Mouse (Mus musculus): ENCODE data around the gene Mcm10. TPM values are rescaled to one million over a fixed set of nuclear protein-coding genes. Genes with fewer than 3 reads are reported as not detected.

Gene Mcm10
- total RNA-seq, 1 experiment from 2014 or later: 89.8 TPM

DNA sequence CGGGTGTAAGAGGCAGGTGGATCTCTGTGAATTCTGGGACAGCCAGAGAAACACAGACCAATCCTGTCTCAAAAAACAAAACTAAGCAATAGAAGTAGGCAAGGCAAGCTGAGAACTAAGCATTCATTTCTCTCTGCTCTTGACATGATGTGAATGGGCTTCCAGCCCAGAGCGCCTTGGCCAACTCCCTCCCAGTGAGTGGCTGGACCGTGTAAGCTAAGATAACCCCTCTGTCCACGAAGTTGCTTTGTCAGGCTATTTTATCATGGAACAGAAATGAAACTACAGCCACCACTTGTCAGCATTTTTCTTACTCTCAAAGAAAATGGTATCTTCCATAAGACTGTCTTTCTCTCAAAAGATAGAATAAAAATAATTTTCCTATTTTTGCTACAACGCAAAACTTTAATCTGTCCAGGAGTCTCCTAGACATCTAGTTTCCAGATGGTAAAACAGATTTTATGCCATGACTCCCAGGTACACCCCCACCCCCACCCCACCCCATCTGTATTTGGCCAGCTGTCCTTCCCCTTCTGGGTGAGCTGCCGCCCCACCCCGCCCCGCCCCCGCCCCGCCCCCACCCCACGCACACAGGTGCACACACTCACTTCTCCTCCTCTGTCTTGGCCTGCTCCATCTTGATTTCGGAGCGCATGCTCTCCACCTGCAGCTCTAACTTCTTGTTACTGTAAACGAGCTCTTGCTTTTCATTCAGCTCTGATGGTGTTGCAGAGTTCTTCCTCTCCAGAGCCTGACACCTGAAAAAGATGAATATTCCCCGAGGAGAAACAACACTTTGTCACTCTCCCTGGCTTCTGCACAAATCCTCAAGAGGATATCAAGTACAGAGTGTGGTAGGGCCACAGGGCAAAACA, 21.2 kb upstream of the Mcm10 start:
- ATAC-seq (replicated peaks; ENCODE audit: low read depth, poor library complexity, severe bottlenecking): peak; percentile 47; the same call in 1 of the 2 replicates

DNA sequence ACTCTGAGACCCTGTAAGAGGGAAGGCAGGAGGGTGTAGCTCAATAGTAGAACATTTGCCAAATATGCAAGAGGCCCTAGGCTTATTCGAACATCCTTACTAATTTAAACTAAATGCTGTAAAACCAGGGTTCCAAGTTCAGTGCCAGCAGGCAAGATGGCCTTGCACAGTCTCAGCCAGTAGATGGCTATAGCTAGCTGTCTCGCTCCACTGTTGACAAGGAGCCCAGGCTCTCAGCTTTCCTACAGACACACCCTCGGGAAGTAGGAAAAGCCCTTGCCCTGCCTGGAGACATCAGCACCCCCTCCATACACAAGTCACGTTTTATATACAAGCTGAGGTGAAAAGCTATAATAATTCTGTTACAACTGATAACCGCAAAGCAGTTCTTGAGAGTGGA, 20.1 kb upstream of the Mcm10 start:
- ATAC-seq (replicated peaks; ENCODE audit: low read depth, poor library complexity, severe bottlenecking): no peak

DNA sequence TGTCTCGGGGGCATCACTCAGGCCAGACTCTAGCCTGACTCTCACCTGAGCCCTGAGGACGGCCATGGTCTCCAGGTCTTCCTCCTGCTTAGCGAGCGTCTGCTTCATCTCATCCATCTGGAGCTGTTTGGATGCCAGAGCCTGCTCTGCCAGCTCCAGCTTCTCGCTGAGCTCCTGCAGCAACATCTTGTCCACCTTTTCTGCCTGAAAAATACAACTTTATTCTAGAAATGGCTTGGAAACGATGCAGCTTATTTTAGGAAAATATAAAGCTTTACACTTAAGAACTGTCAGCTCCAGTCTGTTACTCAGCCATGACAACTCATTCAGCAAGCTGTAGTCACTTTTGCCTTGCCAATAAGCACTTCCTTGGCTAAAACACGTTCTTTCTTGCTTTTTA, 18.6 kb upstream of the Mcm10 start:
- ATAC-seq (replicated peaks; ENCODE audit: low read depth, poor library complexity, severe bottlenecking): no peak

DNA sequence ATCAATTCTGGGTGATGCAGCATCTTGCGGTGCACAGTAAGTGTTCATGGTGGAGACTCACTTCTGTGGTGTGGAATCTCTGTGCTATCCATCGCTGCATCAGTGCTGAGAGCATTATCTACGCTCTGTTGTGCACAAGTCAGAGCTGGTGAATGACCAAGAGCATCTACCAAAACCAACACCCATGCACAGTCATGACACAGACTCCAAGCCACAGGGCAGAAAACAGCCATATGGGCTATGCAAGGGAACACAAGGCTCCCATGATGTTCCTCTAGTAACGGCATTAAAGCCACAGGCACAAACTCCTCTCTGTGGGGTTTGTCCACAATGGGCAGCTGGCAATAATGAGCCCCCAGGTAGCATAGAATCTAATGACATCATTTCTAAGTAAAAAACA, 17.2 kb upstream of the Mcm10 start:
- no peak for ATAC-seq (replicated peaks; ENCODE audit: low read depth, poor library complexity, severe bottlenecking)

DNA sequence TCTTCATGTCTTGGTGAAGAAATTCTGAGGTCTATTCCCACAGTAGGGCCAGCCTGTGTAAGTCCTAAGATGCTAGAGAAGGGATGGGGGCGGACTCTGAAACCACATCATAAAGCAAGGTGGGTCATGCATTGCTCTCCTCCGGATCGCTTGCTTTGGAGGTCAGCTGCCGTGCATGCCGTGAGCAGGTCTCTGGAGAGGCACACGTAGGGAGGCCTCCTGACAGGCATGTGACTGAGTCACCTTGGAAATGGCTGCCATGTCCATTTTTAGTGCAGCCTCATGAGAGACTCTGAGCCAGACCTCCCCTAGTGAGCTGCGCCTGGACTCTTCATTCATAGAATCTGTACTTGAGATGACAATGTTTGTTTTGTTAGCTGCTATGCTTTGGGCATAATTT, 15.5 kb upstream of the Mcm10 start:
- ATAC-seq (replicated peaks; ENCODE audit: low read depth, poor library complexity, severe bottlenecking): no peak

DNA sequence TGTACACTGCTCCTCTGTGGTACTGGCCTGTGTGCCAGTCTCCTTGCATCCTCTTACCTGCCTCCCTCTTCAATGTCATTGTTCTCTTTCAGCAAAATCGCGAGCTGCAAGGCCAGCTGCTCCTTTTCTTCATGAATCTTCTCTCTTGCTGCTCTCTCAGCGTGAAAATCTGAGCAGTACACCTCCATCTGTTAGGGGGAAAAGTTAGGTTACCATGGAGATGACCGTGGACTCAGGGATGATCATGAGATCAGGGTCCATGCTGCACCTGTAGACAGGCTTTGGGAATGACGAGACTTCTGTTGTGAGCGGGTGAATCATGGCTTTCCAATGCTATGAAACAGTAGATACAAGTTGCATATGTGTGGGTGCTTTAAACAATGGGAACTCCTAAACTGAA, 14.5 kb upstream of the Mcm10 start:
- ATAC-seq (replicated peaks; ENCODE audit: low read depth, poor library complexity, severe bottlenecking): no peak

DNA sequence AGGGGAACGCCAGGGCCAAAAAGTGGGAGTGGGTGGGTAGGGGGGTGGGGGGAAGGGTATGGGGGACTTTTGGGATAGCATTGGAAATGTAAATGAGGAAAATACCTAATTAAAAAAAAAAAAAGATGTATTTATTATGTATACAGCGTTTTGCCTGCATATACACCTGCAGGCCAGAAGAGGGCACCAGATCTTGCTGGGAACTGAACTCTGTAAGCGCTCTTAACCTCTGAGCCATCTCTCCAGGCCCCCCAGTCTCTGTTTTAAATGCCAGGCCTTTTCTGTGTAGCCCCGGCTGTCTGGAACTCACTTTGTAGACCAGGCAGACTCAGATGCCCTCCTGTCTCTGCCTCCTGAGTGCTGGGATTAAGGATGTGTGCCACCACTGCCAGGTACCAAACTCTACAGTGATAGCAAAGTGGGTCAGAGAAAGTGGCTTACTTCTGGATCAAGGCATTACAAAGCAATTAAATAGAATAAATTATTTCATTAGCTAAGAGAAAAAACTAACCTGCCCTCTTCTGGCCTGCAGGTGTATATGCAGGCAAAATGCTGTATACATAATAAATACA, 12.7 kb upstream of the Mcm10 start:
- peak; percentile 66 for ATAC-seq (replicated peaks; ENCODE audit: low read depth, poor library complexity, severe bottlenecking)

DNA sequence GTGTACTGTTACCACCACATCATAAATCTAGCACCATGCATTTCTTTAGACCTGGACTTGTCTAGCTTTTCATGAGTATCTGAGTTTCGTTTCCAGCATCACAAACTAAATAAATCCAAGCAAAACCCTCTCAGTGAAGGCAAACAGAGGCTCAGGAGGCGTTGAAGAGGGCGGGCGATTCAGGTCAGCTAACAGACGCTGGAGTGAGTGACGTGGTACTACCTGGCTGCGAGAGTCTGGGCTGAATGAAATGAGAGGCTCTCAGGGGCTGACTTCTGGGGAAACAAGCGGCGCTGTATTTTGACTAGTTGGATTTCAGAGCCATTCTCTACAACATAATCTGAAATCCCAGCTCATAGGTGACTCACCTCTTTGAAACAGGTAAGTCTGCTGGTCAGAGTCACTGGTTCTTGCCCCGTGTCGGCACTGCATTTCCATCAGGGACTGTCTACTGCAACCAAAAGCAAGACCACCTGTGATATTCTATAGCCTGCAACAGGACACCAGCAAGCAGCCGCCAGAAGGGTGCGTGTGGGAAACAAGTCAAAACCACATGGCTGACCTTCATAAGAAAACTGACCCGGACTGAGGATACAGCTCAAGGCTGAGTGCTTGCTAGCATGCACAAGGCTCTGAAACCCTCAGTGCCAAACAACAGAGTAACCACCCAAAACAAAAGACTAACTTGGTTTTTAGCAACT, 11.3 kb upstream of the Mcm10 start:
- no peak for ATAC-seq (replicated peaks; ENCODE audit: low read depth, poor library complexity, severe bottlenecking)

DNA sequence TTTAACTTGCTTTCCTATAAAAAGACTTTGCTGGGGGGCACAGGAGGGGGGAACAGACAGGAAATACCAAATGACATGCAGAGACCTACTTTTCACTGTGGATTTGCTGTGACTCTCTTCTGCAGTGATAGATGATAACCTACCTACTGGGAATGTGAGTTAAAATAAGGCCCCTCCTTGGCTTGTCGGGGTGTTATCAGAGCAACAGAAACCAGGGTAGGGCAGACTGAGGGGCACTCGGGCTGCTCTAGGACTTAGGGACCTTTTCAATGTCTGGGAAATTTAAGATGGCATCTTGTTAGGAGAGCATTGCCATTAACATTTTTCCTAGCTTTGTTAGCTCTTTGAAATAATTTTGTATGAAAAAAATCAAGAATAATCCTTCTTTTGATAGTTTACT, 10.7 kb upstream of the Mcm10 start:
- ATAC-seq (replicated peaks; ENCODE audit: low read depth, poor library complexity, severe bottlenecking): no peak

DNA sequence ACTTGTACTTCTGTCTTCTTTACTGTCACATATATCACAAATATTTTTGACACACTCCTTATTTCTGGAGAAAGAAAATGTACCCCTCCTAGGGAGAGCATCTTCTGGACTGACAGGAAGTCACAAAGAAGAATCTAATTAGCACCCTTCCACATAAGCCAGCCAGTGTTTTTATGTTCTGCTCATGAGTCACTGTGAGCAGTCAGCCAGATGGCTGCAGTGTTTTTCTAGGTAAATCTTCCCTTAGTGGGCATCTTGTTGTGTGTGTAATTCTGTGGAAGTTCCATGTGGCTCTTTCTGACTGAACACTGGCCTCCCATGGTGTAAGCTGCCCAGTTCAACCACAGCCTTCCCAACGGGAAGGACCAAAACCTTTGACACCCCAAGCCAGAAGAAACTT, 7.1 kb upstream of the Mcm10 start:
- no peak for ATAC-seq (replicated peaks; ENCODE audit: low read depth, poor library complexity, severe bottlenecking)

DNA sequence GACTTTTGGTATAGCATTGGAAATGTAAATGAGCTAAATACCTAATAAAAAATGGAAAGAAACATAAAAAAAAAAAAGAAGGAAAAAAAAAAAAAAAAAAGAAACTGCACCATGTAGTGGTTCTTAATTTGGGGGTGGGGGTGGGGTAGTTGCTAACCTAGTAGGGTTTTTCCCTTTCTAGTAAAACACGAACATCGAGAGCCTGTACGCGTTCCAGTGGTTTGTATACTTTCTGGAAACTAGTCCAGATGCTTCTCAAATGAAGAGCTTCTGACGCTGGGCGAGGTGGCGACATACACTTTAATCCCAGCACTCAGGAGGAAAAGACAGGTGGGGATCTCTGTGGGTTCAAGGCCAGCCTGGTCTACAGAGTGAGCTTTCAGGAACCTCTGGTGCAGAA, 4.3 kb upstream of the Mcm10 start:
- ATAC-seq (replicated peaks; ENCODE audit: low read depth, poor library complexity, severe bottlenecking): no peak

DNA sequence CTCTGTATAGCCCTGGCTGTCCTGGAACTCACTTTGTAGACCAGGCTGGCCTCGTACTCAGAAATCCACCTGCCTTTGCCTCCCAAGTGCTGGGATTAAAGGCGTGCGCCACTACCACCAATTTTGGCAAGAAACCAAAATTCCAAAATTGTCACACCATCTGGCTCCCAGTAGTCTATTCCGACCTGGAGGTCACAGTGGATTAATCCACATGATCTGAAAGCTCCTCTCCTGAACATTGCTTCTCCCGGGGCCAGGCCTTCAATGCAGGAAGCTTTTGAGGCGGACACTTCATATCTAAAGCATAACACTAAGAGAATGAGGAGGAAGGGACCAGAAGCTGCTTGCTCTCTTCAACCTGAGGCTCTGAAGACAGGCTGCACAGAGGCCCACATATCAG, 2.9 kb upstream of the Mcm10 start:
- ATAC-seq (replicated peaks; ENCODE audit: low read depth, poor library complexity, severe bottlenecking): no peak

DNA sequence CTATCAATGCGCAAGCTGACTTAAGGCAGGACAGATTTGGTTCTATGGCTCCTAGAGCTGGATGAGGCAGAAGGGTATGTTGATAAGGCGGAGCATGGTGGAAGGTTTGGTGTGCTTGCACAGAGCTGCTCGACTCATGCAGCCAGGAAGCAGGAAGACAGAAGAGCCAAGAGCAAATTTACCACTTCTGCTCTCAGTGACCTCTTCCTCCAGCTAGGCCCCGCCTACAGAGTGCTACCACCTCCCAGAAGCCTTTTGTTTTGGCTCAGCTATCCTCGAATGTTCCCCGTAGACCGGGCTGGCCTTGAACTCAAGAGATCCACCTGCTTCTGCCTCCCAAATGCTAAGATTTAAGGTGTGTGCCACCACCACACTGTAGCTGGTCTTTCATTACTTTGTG, 2.0 kb upstream of the Mcm10 start:
- ATAC-seq (replicated peaks; ENCODE audit: low read depth, poor library complexity, severe bottlenecking): no peak; the same call in 1 of the 2 replicates

DNA sequence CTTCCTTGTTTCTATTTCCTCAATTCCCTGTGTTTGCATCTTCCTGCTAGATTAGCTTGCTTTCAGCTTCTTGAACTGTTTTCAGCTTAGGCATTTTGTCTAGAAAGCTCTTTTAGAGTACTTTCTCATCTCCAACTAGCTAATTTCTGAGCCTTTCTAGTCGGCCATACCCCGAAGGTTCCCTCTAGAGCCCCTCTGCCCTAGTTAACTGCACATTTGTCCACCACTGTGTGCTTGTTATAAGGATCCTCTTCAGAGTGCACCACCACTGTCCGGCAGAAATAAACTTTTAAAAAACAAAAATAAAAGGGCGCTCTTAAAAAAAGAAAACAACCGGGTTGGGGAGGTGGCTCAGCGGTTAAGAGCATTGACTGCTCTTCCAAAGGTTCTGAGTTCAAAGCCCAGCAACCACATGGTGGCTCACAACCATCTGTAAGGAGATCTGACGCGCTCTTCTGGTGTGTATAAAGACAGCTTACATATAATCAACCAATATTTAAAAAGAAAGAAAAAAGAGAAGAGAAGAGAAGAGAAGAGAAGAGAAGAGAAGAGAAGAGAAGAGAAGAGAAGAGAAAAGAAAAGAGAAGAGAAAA, 597 bp downstream of the Mcm10 start:
- ATAC-seq (replicated peaks; ENCODE audit: low read depth, poor library complexity, severe bottlenecking): no peak

DNA sequence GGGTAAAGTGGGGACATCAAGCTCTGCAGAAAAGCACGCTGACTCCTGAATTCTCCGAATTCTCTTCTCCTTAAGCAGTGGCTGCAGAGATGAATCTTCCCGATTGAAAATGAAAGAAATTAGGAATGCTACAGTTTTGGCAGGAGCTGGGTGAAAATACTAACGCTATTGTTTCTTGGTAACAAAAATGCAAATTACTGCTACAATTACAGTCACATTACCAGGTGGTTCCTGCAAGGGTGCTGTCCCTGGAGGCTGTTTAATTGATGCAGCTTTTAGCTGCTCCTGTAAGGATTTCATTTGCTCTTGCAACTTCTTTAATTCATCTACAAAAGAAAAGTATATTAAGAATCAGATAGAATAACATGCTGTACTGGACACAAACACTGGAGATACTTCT, 5.5 kb downstream of the Mcm10 start:
- no peak for ATAC-seq (replicated peaks; ENCODE audit: low read depth, poor library complexity, severe bottlenecking)

DNA sequence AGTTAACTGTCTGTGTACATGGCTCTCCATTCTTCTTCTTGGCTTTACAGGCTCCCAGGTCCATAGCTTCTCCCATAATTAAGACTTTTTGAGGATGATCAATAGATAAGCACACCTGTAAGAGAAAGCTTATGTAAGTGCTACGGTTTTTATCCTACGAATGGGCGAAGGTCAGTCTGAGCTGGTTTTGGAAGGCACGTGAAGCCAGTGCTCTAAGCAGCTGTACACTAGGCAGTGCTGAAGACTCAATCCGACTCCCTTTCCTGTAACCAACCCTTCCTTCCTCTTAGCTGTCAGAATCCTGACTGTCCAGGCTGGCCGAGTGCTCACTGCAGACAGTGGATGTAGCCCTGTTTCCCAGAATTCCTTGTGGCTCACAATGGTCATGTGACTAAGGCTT, 11.3 kb downstream of the Mcm10 start:
- ATAC-seq (replicated peaks; ENCODE audit: low read depth, poor library complexity, severe bottlenecking): no peak

DNA sequence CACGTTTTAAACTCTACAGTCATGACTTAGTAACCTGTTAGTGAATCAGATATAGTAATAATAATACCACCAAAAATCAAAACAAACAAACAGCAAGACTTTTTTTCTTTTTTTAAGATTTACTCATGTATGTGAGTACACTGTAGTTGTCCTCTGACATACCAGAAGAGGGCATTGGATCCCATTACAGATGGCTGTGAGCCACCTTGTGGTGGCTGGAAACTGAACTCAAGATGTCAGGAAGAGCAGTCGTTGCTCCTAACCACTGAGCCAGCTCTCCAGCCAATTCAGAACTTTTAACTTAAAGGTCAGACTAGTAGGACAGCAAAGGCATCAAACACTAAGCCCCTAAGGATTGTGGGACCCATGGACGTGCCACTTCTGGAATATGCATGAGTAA, 13.7 kb downstream of the Mcm10 start:
- ATAC-seq (replicated peaks; ENCODE audit: low read depth, poor library complexity, severe bottlenecking): 0 out of 2 replicates have a peak, but pooled peaks have one; percentile 8

DNA sequence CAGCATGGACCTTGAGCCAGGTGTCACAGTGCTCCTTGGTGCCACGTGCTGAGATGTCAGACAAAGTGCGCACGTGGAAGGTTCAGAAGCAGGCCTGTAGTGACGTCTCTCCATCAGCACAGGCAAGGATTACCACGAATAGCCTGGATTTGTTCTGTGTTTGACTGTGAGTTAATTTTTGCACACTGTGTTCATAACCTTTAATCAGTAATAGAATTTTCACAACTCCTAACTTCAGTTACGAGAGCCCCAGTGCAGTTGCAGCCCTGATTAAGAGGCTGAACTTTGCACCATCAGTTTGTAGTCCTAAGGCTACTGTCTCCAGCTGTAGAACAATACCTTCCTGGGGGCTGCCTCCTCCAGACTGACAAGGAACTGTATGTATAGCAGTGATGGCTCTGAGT, 16.2 kb downstream of the Mcm10 start:
- ATAC-seq (replicated peaks; ENCODE audit: low read depth, poor library complexity, severe bottlenecking): no peak

DNA sequence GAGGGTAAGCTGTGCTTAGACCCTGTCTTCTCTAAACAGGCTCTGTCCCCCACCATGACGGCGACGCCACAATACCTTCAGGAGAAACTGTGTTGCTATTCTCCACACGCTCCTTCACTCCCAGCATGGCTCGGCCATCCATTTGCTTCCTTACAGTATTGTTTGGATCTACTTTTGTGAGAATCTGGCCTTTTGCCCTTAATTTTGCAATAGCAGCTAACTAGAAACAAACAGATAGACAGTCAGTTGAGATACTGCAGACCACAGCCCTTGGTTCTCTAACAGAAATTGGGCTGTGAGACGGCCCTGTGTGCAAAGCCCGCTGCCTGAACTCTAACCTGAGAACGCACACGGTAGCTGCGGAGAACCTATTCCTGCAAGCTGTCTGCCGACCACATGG, 16.9 kb downstream of the Mcm10 start:
- no peak for ATAC-seq (replicated peaks; ENCODE audit: low read depth, poor library complexity, severe bottlenecking)

DNA sequence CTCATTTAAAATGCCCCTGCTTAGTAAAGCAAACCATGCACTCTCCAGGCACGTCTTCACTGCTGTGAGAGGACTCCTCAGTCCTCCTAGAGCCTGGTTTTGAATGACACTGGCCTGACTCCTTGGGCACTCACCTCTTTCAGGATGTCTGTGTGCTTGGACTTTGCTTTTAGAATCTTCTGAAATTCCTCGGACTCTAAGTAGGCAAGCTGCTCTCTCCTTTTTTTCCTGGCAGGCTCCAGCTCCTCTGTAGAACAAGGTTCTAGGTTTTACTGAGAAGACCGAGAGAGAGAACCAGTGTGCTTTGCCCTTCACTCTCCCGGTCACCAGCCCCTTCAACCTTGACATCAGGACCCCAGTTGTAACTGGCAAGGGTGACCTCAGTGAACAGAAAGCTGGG, 18.2 kb downstream of the Mcm10 start:
- no peak for ATAC-seq (replicated peaks; ENCODE audit: low read depth, poor library complexity, severe bottlenecking)

DNA sequence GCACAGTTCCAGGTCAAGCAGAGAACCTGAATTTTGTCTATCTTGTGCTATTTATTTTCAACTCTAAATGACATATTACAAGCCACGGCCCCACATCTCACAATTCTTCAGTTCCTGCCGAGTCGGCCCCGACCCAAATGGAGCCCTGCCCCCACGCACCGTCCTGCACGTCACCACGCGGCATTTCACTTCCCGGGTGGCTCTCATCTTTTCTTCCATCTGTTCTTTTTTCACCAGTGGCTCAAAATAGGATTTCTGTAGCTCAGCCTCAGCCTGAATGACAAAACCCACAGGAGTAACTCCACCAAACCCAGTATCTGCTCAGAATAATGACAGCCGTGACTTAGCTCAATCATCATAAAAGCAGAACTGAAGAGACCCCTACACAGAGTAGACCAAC, 19.0 kb downstream of the Mcm10 start:
- ATAC-seq (replicated peaks; ENCODE audit: low read depth, poor library complexity, severe bottlenecking): no peak

All from common myeloid progenitor, adult 5-6 weeks (primary cell).